Mouse (Mus musculus) liver, embryonic 14.5 days (tissue): ENCODE results near the gene Mob2. TPM values are rescaled to one million over a fixed set of nuclear protein-coding genes. Genes with fewer than 3 reads are reported as not detected.

Experiments
- ATAC-seq: fragments of 200-750 bp; cut with Nextera tagmentation; 2 replicates; pipeline ENCODE4 v1.8.0; 2017; ENCODE audit warnings: moderate number of reproducible peaks, mild to moderate bottlenecking, moderate library complexity; ENCODE audit not compliant: insufficient read depth
- DNase-seq, 3 experiments: peaks; one replicate each; pipeline ENCODE4 v3.0.0-alpha.2; 2012 to 2013; ENCODE audit warnings: low read depth in 3 of 3, low spot score in 3 of 3
- H3K27ac ChIP-seq: fragments of 300-500 bp; sonication (generic); 2 replicates; pipeline ENCODE4 v1.5.1; 2014; ENCODE audit warnings: moderate library complexity, mild to moderate bottlenecking, control low read depth, inconsistent platforms
- H3K27me3 ChIP-seq: fragments of 300-500 bp; sonication (generic); 2 replicates; pipeline ENCODE4 v1.6.1; 2014; ENCODE audit warnings: mild to moderate bottlenecking, low read length, moderate library complexity; ENCODE audit not compliant: control insufficient read depth, insufficient read depth
- H3K36me3 ChIP-seq: fragments of 300-500 bp; sonication (generic); replicated peaks from 2 replicates; pipeline ENCODE4 v1.6.1; 2014; ENCODE audit warnings: low read depth; ENCODE audit not compliant: control insufficient read depth, insufficient read depth
- H3K4me1 ChIP-seq, 2 experiments: fragments of 200-500 bp in 1 of 2; fragments of 300-500 bp in 1 of 2; sonication (generic) in 1 of 2; replicated peaks; 2 replicates each; pipeline ENCODE4 v1.6.1; 2012 to 2014; ENCODE audit warnings: antibody characterized with exemption in 1 of 2, inconsistent platforms in 1 of 2, low read length in 1 of 2; ENCODE audit not compliant: control insufficient read depth in 2 of 2, insufficient read depth in 2 of 2
- H3K4me2 ChIP-seq: fragments of 300-500 bp; sonication (generic); 2 replicates; pipeline ENCODE4 v1.6.1; 2014; ENCODE audit warnings: low read depth, mild to moderate bottlenecking, control low read depth, moderate library complexity
- H3K4me3 ChIP-seq, 2 experiments: fragments of 200-500 bp in 1 of 2; fragments of 300-500 bp in 1 of 2; sonication (generic) in 1 of 2; 2 replicates each; pipeline ENCODE4 v1.5.1; 2012 to 2014; ENCODE audit warnings: low read depth in 2 of 2, low read length in 2 of 2, mild to moderate bottlenecking in 2 of 2, control low read depth in 1 of 2, inconsistent platforms in 1 of 2, moderate library complexity in 1 of 2; ENCODE audit not compliant: insufficient read depth in 1 of 2
- H3K9ac ChIP-seq: fragments of 300-500 bp; sonication (generic); replicated peaks from 2 replicates; pipeline ENCODE4 v1.6.1; 2014; ENCODE audit warnings: mild to moderate bottlenecking, control low read depth, moderate library complexity
- H3K9me3 ChIP-seq: fragments of 300-500 bp; sonication (generic); 2 replicates; pipeline ENCODE4 v1.6.1; 2016; ENCODE audit warnings: low read length, mixed read lengths; ENCODE audit not compliant: control insufficient read depth
- CTCF ChIP-seq: IDR thresholded peaks from 2 replicates; pipeline ENCODE4 v1.5.1; 2016; ENCODE audit warnings: antibody characterized with exemption, low read depth, control low read depth
- EP300 ChIP-seq: IDR thresholded peaks from 2 replicates; pipeline ENCODE4 v1.6.1; 2016; ENCODE audit warnings: antibody characterized with exemption, low read depth
- WGBS: fragments of 180-500 bp; shearing (Covaris S2); extraction: QIAGEN DNeasy Blood & Tissue Kit; methylation state at CpG from one replicate; pipeline ENCODE4 v1.1.7; 2014; ENCODE audit not compliant: insufficient replicate concordance; 5-methylcytosine and 5-hydroxymethylcytosine counted together
- polyA plus RNA-seq, 2 experiments: library from polyadenylated mRNA; depleted of rRNA in 1 of 2; stranded (reverse) in 1 of 2; unstranded in 1 of 2; fragments of >200 nt; fragmentation: Nextera tagmentation in 1 of 2; extraction: Ambion mirVana in 1 of 2; gene quantifications; 2 replicates each; pipeline versions ENCODE4 v1.2.1 to v1.2.3; 2012 to 2014

Mob2 gene
- polyA plus RNA-seq, 2 experiments = 41.5 to 68.8 TPM

GRCm38 (mm10) chr7:142000661-142001060 is 60.2 kb downstream of the Mob2 start:
- Histone ChIP-seq H3K27ac (no peak overlapping the region), H3K4me1 (no peaks in the 10 kb centered on the region), H3K27me3 (no peaks in the 10 kb centered on the region), H3K9ac (no peak overlapping the region), H3K9me3 (no peaks in the 10 kb centered on the region), H3K4me3 (no peak overlapping the region), H3K4me2 (no peak overlapping the region), H3K36me3 (no peaks in the 10 kb centered on the region)
- ATAC-seq (no peak), DNase-seq (no peak)
- 86% methylated on average over 3 of the region's 3 CpGs for WGBS
- TF ChIP-seq CTCF (no peak), EP300 (no peak)

DNA sequence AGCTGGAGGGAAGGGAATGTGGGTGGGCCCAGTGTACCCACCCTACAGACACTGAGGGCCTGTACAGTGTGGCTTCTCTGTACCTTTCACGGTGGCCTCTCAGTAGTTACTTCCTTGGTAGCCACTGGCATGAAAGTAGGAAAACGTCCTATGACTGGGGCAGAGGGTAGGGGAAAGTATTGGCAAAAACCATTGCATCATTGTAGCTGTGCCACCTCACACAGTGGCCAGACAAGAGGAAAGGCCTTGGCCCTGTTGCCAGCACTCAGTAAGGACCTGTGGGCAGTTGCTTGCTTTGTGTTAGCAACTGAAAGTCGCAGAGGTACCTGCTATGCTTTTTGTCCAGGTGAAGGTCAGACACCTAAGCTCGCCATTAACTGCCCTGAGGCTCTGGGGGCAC is 66.7 kb downstream of the Mob2 start:
- Histone ChIP-seq H3K27me3 (no peaks in the 10 kb centered on the region), H3K9me3 (no peaks in the 10 kb centered on the region), H3K27ac (no peak overlapping the region), H3K9ac (no peak overlapping the region), H3K4me3 (no peak overlapping the region), H3K36me3 (no peaks in the 10 kb centered on the region), H3K4me1 (no peaks in the 10 kb centered on the region), H3K4me2 (no peak overlapping the region)
- no peak for ATAC-seq
- 53% methylated on average over 4 of the region's 4 CpGs for WGBS
- DNase-seq = no peak
- TF ChIP-seq EP300 (no peak), CTCF (no peak)

- Histone ChIP-seq H3K27me3 (no peaks in the 10 kb centered on the region), H3K9me3 (no peaks in the 10 kb centered on the region), H3K4me1 (no peaks in the 10 kb centered on the region), H3K4me3 (no peak overlapping the region), H3K9ac (no peak overlapping the region), H3K27ac (no peak overlapping the region), H3K4me2 (no peak overlapping the region), H3K36me3 (no peaks in the 10 kb centered on the region)
- TF ChIP-seq EP300 = no peak
- WGBS = 57% methylated on average over 2 of the region's 2 CpGs
- ATAC-seq = no peak
- DNase-seq = no peak
Measured at GRCm38 (mm10) chr7:141991183-141991582, 69.7 kb downstream of the Mob2 start.

- H3K4me1 ChIP-seq = no peaks in the 10 kb centered on the region
- no peaks in the 10 kb centered on the region for H3K9me3 ChIP-seq
- no peak for DNase-seq
- H3K9ac ChIP-seq = no peak overlapping the region
- H3K27ac ChIP-seq = no peak overlapping the region
- no peak overlapping the region for H3K4me3 ChIP-seq
- peak; percentile 50 for ATAC-seq
- WGBS = 73% methylated on average over 7 of the region's 7 CpGs
- TF ChIP-seq EP300 (no peak), CTCF (no peak)
- no peak overlapping the region for H3K4me2 ChIP-seq
- no peaks in the 10 kb centered on the region for H3K36me3 ChIP-seq
- no peaks in the 10 kb centered on the region for H3K27me3 ChIP-seq
Measured at GRCm38 (mm10) chr7:141988314-141988806, 72.5 kb downstream of the Mob2 start.

GRCm38 (mm10) chr7:141981237-141981636 is 79.6 kb downstream of the Mob2 start:
- DNase-seq (no peak), ATAC-seq (no peak)
- Histone ChIP-seq H3K4me3 (no peak overlapping the region), H3K9me3 (no peaks in the 10 kb centered on the region), H3K27ac (no peak overlapping the region), H3K4me2 (no peak overlapping the region), H3K9ac (no peak overlapping the region), H3K4me1 (no peaks in the 10 kb centered on the region), H3K36me3 (no peaks in the 10 kb centered on the region), H3K27me3 (no peaks in the 10 kb centered on the region)
- 75% methylated on average over 7 of the region's 7 CpGs for WGBS
- TF ChIP-seq CTCF (no peak), EP300 (no peak)
